In the genomic region with DNA sequence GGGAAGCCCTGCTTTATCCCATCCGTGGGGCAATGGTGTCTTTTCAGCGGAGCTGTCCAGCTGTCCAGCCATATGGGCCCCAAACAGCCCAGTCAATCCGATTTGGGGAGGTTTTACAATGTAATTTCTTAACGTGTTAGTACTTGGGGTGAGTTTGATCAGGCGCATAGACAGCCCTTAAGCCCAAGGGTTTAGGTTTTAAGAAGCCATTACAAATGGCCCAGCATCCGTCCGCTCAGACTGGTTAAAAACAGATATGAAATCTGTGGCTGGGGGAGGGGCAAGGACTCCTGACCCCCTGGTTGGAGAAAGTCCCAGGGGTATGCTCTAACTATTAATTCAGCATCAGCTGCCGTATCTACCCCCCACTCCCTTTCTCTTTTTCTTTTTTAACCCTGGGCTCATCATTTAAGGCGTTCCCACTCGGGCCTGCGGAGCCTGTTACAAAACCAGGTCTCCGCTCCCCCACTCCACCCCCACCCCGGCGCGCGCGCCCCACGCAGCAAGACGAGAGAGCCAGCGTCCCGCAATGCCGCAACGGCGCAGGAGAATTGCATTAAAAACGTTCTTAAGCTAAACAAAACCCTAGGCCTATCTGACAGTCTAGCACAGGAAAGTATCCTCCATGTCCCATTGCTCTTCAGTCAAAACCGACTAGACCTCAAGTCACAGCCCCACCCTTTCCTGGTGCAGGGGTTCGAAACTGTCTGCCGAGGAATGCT, we compare ENCODE assay signal across 11 mouse cellular contexts.
DNase-seq lines count a peak whose midpoint lies in the region; ATAC-seq and TF ChIP-seq lines count a peak whose summit lies in the region.
"Had no signal": no experiment of that assay in that cellular context is flagged by ENCODE, and none has a peak within 500 bp of the region (broad histone marks: within the 10 kb centered on the region; RNA-seq: fewer than 3 reads in every experiment).

No protein-coding gene starts in this region.

- no peak for DNase-seq in layer of hippocampus, adult 2 months (ENCODE audit: low spot score in 2 of 2)
- no peak for DNase-seq in layer of hippocampus, adult 9-10 months (ENCODE audit: low spot score)
- DNase-seq in forebrain, embryonic 11.5 days (ENCODE audit: low spot score) = peak; percentile 56
- DNase-seq in limb, embryonic 11.5 days (ENCODE audit: low spot score) = peak; percentile 46
- peak; percentile 68 for DNase-seq in retina, embryonic 14.5 days (ENCODE audit: low spot score)
- DNase-seq in adipocyte (ENCODE audit: low spot score) = no peak
- no peak for DNase-seq in heart, adult 2 months
- DNase-seq in ovary, postnatal 14 days (ENCODE audit: low spot score) = no peak
- DNase-seq: heart, postnatal 10 days; liver, embryonic 13.5 days had no signal

- H3K9ac ChIP-seq in forebrain, embryonic 11.5 days (ENCODE audit: low read length) = peak overlapping the region; percentile 5; the same call in 1 of the 2 replicates
- no peak overlapping the region for H3K9ac ChIP-seq in limb, embryonic 11.5 days (ENCODE audit: low read length)
- H3K9ac ChIP-seq in heart, adult 2 months (ENCODE audit: low read depth, low read length) = no peak overlapping the region
- H3K9ac ChIP-seq: liver, embryonic 13.5 days had no signal

- H3K4me1 ChIP-seq in forebrain, embryonic 11.5 days (replicated peaks; ENCODE audit: control insufficient read depth, insufficient read depth, low read length) = peaks cover 7% of the 10 kb centered on the region; the same call in 1 of the 2 replicates
- H3K4me1 ChIP-seq in limb, embryonic 11.5 days (ENCODE audit: control insufficient read depth, insufficient read depth, low read length) = peaks cover 14% of the 10 kb centered on the region
- H3K4me1 ChIP-seq in heart, adult 2 months (ENCODE audit: control insufficient read depth, insufficient read depth, low read length) = no peaks in the 10 kb centered on the region

- 3% methylated on average over 28 of the region's 28 CpGs for WGBS in forebrain, embryonic 11.5 days
- 4% methylated on average over 28 of the region's 28 CpGs for WGBS in limb, embryonic 11.5 days
- WGBS in heart, adult 2 months = 12% methylated on average over 28 of the region's 28 CpGs

- no peaks in the 10 kb centered on the region for H3K79me2 ChIP-seq in heart, adult 2 months (replicated peaks; ENCODE audit: control insufficient read depth, insufficient read depth, low read length)

- no peaks in the 10 kb centered on the region for H3K36me3 ChIP-seq in forebrain, embryonic 11.5 days (ENCODE audit: control insufficient read depth, insufficient read depth, low read length)
- no peaks in the 10 kb centered on the region for H3K36me3 ChIP-seq in limb, embryonic 11.5 days (ENCODE audit: control insufficient read depth, insufficient read depth, low read length)
- no peaks in the 10 kb centered on the region for H3K36me3 ChIP-seq in heart, adult 2 months (ENCODE audit: control insufficient read depth, insufficient read depth, low read length)
- H3K36me3 ChIP-seq: liver, embryonic 13.5 days had no signal

- H3K4me3 ChIP-seq in layer of hippocampus, adult 2 months = peak overlapping the region; percentile 9; the same call in 1 of the 2 replicates
- H3K4me3 ChIP-seq in forebrain, embryonic 11.5 days (ENCODE audit: low read depth, low read length) = no peak overlapping the region
- H3K4me3 ChIP-seq in limb, embryonic 11.5 days (ENCODE audit: low read depth, low read length) = no peak overlapping the region
- H3K4me3 ChIP-seq in heart, adult 2 months = no peak overlapping the region
- H3K4me3 ChIP-seq: liver, embryonic 13.5 days had no signal

- no peak overlapping the region for H3K4me2 ChIP-seq in forebrain, embryonic 11.5 days (ENCODE audit: low read depth, low read length, severe bottlenecking)
- no peak overlapping the region for H3K4me2 ChIP-seq in limb, embryonic 11.5 days (ENCODE audit: low read depth, severe bottlenecking)
- H3K4me2 ChIP-seq: liver, embryonic 13.5 days had no signal

- TF ChIP-seq EP300 in heart, adult 2 months (IDR thresholded peaks at IDR 0.05; ENCODE audit: insufficient read depth, low read depth, low read length) = no peak

- peak overlapping the region; percentile 97 for H3K27ac ChIP-seq in layer of hippocampus, adult 2 months
- peak overlapping the region; percentile 88 for H3K27ac ChIP-seq in forebrain, embryonic 11.5 days (ENCODE audit: low read depth, low read length)
- H3K27ac ChIP-seq in limb, embryonic 11.5 days (replicated peaks; ENCODE audit: low read depth, low read length) = no peak overlapping the region
- no peak overlapping the region for H3K27ac ChIP-seq in heart, adult 2 months
- H3K27ac ChIP-seq: liver, embryonic 13.5 days; stomach, postnatal 0 days had no signal

- TF ChIP-seq POLR2A in heart, adult 2 months (IDR thresholded peaks at IDR 0.05; ENCODE audit: insufficient read depth, low read depth, low read length) = no peak

- TF ChIP-seq CTCF in layer of hippocampus, adult 2 months (conservative IDR thresholded peaks at IDR 0.05) = no peak
- TF ChIP-seq CTCF in heart, adult 2 months (IDR thresholded peaks at IDR 0.05) = no peak

- ATAC-seq in forebrain, embryonic 11.5 days (replicated peaks; ENCODE audit: low FRiP score) = no peak
- ATAC-seq in limb, embryonic 11.5 days (ENCODE audit: insufficient number of reproducible peaks, low FRiP score, low TSS enrichment, low read depth) = no peak

- peaks cover 51% of the 10 kb centered on the region for H3K27me3 ChIP-seq in forebrain, embryonic 11.5 days (ENCODE audit: control insufficient read depth, insufficient read depth, low read length)
- peaks cover 77% of the 10 kb centered on the region for H3K27me3 ChIP-seq in limb, embryonic 11.5 days (ENCODE audit: control insufficient read depth, insufficient read depth, low read length)
- peaks cover 25% of the 10 kb centered on the region for H3K27me3 ChIP-seq in heart, adult 2 months (ENCODE audit: control insufficient read depth, insufficient read depth, low read length)

- no peaks in the 10 kb centered on the region for H3K9me3 ChIP-seq in forebrain, embryonic 11.5 days (ENCODE audit: control insufficient read depth, low read length)
- H3K9me3 ChIP-seq in limb, embryonic 11.5 days (ENCODE audit: control insufficient read depth, low read length) = no peaks in the 10 kb centered on the region
- H3K9me3 ChIP-seq: liver, embryonic 13.5 days had no signal

- intact Hi-C loops in heart, adult 2 months (cut with DNase I) = no loop called here

Comparison
In these comparisons a context has a peak if more than half of its experiments do, and no peak if none do; other contexts are left out.
1. DNase-seq: peak in forebrain, embryonic 11.5 days (single experiment), limb, embryonic 11.5 days (single experiment) and retina, embryonic 14.5 days (single experiment); none in layer of hippocampus, adult 2 months (0 of 2), layer of hippocampus, adult 9-10 months (single experiment), adipocyte (single experiment), heart, adult 2 months (0 of 2) and ovary, postnatal 14 days (single experiment).
2. H3K27ac ChIP-seq: peak in layer of hippocampus, adult 2 months (single experiment) and forebrain, embryonic 11.5 days (single experiment); none in limb, embryonic 11.5 days (single experiment) and heart, adult 2 months (single experiment).